Mouse (Mus musculus): Measurements from ENCODE around the gene 4930402H24Rik.

GRCm38 (mm10) chr2:130813729-130814128 is 92.5 kb downstream of the 4930402H24Rik start:
- TF ChIP-seq CTCF (IDR thresholded peaks at IDR 0.05; ENCODE audit: low read depth, low read length): no peak
- TF ChIP-seq EP300 (IDR thresholded peaks at IDR 0.05; ENCODE audit: insufficient read depth, low read depth, low read length): no peak
